Mouse (Mus musculus) G1E (cell line): Measurements from ENCODE around the gene Commd1.

Source experiments
- CTCF ChIP-seq: IDR thresholded peaks from 2 replicates; pipeline ENCODE4 v1.5.1; 2012; ENCODE audit warnings: low read depth, low read length, inconsistent platforms, mixed read lengths
- GATA1 ChIP-seq: IDR thresholded peaks from 2 replicates; pipeline ENCODE4 v1.6.1; 2012; ENCODE audit warnings: borderline replicate concordance, low read length, inconsistent platforms, mixed read lengths
- POLR2AphosphoS5 ChIP-seq: IDR thresholded peaks from 2 replicates; pipeline ENCODE4 v1.6.1; 2012; ENCODE audit warnings: low read depth, low read length, inconsistent platforms; ENCODE audit not compliant: insufficient replicate concordance
- TAL1 ChIP-seq: conservative IDR thresholded peaks from 2 replicates; pipeline ENCODE4 v1.6.1; 2012; ENCODE audit warnings: low read depth, low read length, inconsistent platforms, mixed read lengths

- TF ChIP-seq CTCF (no peak), TAL1 (no peak), POLR2AphosphoS5 (no peak), GATA1 (no peak)
These were observed 43.2 kb downstream of the Commd1 start for GRCm38 (mm10) chr11:22938983-22939382.
